Mouse (Mus musculus) forebrain, embryonic 10.5 days (tissue): ENCODE results near the gene Sobp. TPM values are rescaled to one million over a fixed set of nuclear protein-coding genes. Genes with fewer than 3 reads are reported as not detected.

ENCODE experiments used
- DNase-seq: peaks from one replicate; pipeline ENCODE4 v3.0.0-alpha.2; 2017; ENCODE audit warnings: low spot score; ENCODE audit errors: extremely low spot score
- H3K27ac ChIP-seq: fragments of 300-500 bp; sonication (generic); 2 replicates; pipeline ENCODE4 v1.5.1; 2016; ENCODE audit warnings: mild to moderate bottlenecking
- H3K27me3 ChIP-seq: fragments of 300-500 bp; sonication (generic); 2 replicates; pipeline ENCODE4 v1.6.1; 2016; ENCODE audit warnings: mild to moderate bottlenecking; ENCODE audit not compliant: poor library complexity, severe bottlenecking
- H3K36me3 ChIP-seq: fragments of 300-500 bp; sonication (generic); replicated peaks from 2 replicates; pipeline ENCODE4 v1.6.1; 2016; ENCODE audit warnings: mild to moderate bottlenecking, moderate library complexity
- H3K4me1 ChIP-seq: fragments of 300-500 bp; sonication (generic); 2 replicates; pipeline ENCODE4 v1.6.1; 2016
- H3K4me3 ChIP-seq: fragments of 300-500 bp; sonication (generic); 2 replicates; pipeline ENCODE4 v1.5.1; 2016; ENCODE audit warnings: mild to moderate bottlenecking, moderate library complexity
- H3K9me3 ChIP-seq: fragments of 300-500 bp; sonication (generic); 2 replicates; pipeline ENCODE4 v1.6.1; 2016; ENCODE audit warnings: mild to moderate bottlenecking, moderate library complexity
- WGBS: fragments of 180-500 bp; shearing (Covaris S2); methylation state at CpG from one replicate; pipeline ENCODE4 v1.1.7; 2016; 5-methylcytosine and 5-hydroxymethylcytosine counted together
- polyA plus RNA-seq: library from polyadenylated mRNA; unstranded; fragments of >200 nt; fragmentation: Nextera tagmentation; extraction: Ambion mirVana; gene quantifications from 2 replicates; pipeline ENCODE4 v1.2.1, GENCODE M21; 2016

Gene Sobp
- polyA plus RNA-seq, 1 experiment from 2014 or later: 1.8 TPM

- Histone ChIP-seq H3K27ac (peak overlapping the region; percentile 51; the same call in 1 of the 2 replicates), H3K4me1 (peaks cover 47% of the 10 kb centered on the region), H3K4me3 (peak overlapping the region; percentile 6; the same call in 1 of the 2 replicates), H3K9me3 (no peaks in the 10 kb centered on the region), H3K36me3 (no peaks in the 10 kb centered on the region), H3K27me3 (peaks cover 48% of the 10 kb centered on the region)
- DNase-seq: no peak
- WGBS: 27% methylated on average over 13 of the region's 13 CpGs
These were observed 180.0 kb downstream of the Sobp start for GRCm38 (mm10) chr10:42994331-42994782.

- DNase-seq: no peak
- Histone ChIP-seq H3K9me3 (no peaks in the 10 kb centered on the region), H3K27ac (no peak overlapping the region), H3K36me3 (no peaks in the 10 kb centered on the region), H3K27me3 (peaks cover 64% of the 10 kb centered on the region), H3K4me3 (no peak overlapping the region), H3K4me1 (peaks cover 61% of the 10 kb centered on the region)
- WGBS: 70% methylated on average over 9 of the region's 9 CpGs
These were observed 183.3 kb downstream of the Sobp start for GRCm38 (mm10) chr10:42991018-42991417.

GRCm38 (mm10) chr10:42989910-42990309 lies 184.4 kb downstream of the Sobp start:
- H3K4me1 ChIP-seq: peaks cover 52% of the 10 kb centered on the region
- peak; percentile 87 for DNase-seq
- no peaks in the 10 kb centered on the region for H3K9me3 ChIP-seq
- H3K4me3 ChIP-seq: no peak overlapping the region
- H3K27me3 ChIP-seq: peaks cover 61% of the 10 kb centered on the region
- H3K36me3 ChIP-seq: no peaks in the 10 kb centered on the region
- WGBS: 35% methylated on average over 6 of the region's 6 CpGs
- no peak overlapping the region for H3K27ac ChIP-seq

- Histone ChIP-seq H3K36me3 (no peaks in the 10 kb centered on the region), H3K9me3 (no peaks in the 10 kb centered on the region)
These were observed 185.7 kb downstream of the Sobp start for GRCm38 (mm10) chr10:42988627-42989026.

GRCm38 (mm10) chr10:42987594-42988052 lies 186.7 kb downstream of the Sobp start:
- Histone ChIP-seq H3K9me3 (no peaks in the 10 kb centered on the region), H3K27ac (no peak overlapping the region), H3K36me3 (no peaks in the 10 kb centered on the region), H3K4me3 (no peak overlapping the region), H3K27me3 (peaks cover 39% of the 10 kb centered on the region), H3K4me1 (peaks cover 43% of the 10 kb centered on the region)
- peak; percentile 55 for DNase-seq
- WGBS: 20% methylated on average over 6 of the region's 6 CpGs

More at GRCm38 (mm10) chr10:42988627-42989026, 185.7 kb downstream of the Sobp start:
- H3K4me3 ChIP-seq: no peak overlapping the region
- DNase-seq: no peak
- WGBS: 56% methylated on average over 15 of the region's 15 CpGs
- H3K27ac ChIP-seq: no peak overlapping the region
- H3K27me3 ChIP-seq: peaks cover 48% of the 10 kb centered on the region
- H3K4me1 ChIP-seq: peaks cover 44% of the 10 kb centered on the region

GRCm38 (mm10) chr10:42984886-42985285 lies 189.4 kb downstream of the Sobp start:
- H3K4me1 ChIP-seq: peaks cover 44% of the 10 kb centered on the region
- no peak for DNase-seq
- WGBS: 78% methylated on average over 4 of the region's 4 CpGs

GRCm38 (mm10) chr10:42980999-42981757 lies 193.2 kb downstream of the Sobp start:
- Histone ChIP-seq H3K4me1 (peaks cover 22% of the 10 kb centered on the region), H3K9me3 (no peaks in the 10 kb centered on the region), H3K27ac (no peak overlapping the region), H3K27me3 (peaks cover 24% of the 10 kb centered on the region), H3K4me3 (no peak overlapping the region), H3K36me3 (no peaks in the 10 kb centered on the region)
- 73% methylated on average over 7 of the region's 7 CpGs for WGBS
- DNase-seq: no peak

More at GRCm38 (mm10) chr10:42984886-42985285, 189.4 kb downstream of the Sobp start:
- H3K9me3 ChIP-seq: no peaks in the 10 kb centered on the region
- peaks cover 23% of the 10 kb centered on the region for H3K27me3 ChIP-seq
- no peak overlapping the region for H3K4me3 ChIP-seq
- H3K27ac ChIP-seq: no peak overlapping the region
- H3K36me3 ChIP-seq: no peaks in the 10 kb centered on the region

- no peak overlapping the region for H3K27ac ChIP-seq
- no peak for DNase-seq
- peaks cover 44% of the 10 kb centered on the region for H3K27me3 ChIP-seq
- H3K4me1 ChIP-seq: peaks cover 16% of the 10 kb centered on the region
- H3K4me3 ChIP-seq: no peak overlapping the region
- H3K36me3 ChIP-seq: no peaks in the 10 kb centered on the region
- no peaks in the 10 kb centered on the region for H3K9me3 ChIP-seq
- WGBS: 63% methylated on average over 3 of the region's 3 CpGs
These were observed 196.0 kb downstream of the Sobp start for GRCm38 (mm10) chr10:42978346-42978745.

GRCm38 (mm10) chr10:42976577-42976976 lies 197.8 kb downstream of the Sobp start:
- Histone ChIP-seq H3K4me1 (peaks cover 19% of the 10 kb centered on the region), H3K4me3 (no peak overlapping the region), H3K27me3 (peaks cover 56% of the 10 kb centered on the region), H3K9me3 (no peaks in the 10 kb centered on the region), H3K27ac (no peak overlapping the region), H3K36me3 (no peaks in the 10 kb centered on the region)
- WGBS: 90% methylated on average over 6 of the region's 6 CpGs
- DNase-seq: no peak

GRCm38 (mm10) chr10:42973537-42973936 lies 200.8 kb downstream of the Sobp start:
- DNase-seq: no peak
- no peaks in the 10 kb centered on the region for H3K36me3 ChIP-seq
- WGBS: 69% methylated on average over 4 of the region's 4 CpGs
- H3K9me3 ChIP-seq: no peaks in the 10 kb centered on the region
- H3K4me3 ChIP-seq: no peak overlapping the region
- no peak overlapping the region for H3K27ac ChIP-seq
- peaks cover 45% of the 10 kb centered on the region for H3K4me1 ChIP-seq
- peaks cover 70% of the 10 kb centered on the region for H3K27me3 ChIP-seq

GRCm38 (mm10) chr10:42972504-42973172 lies 201.7 kb downstream of the Sobp start:
- H3K4me1 ChIP-seq: peaks cover 46% of the 10 kb centered on the region

GRCm38 (mm10) chr10:42968332-42968731 lies 206.0 kb downstream of the Sobp start:
- Histone ChIP-seq H3K27me3 (peaks cover 42% of the 10 kb centered on the region), H3K36me3 (no peaks in the 10 kb centered on the region), H3K4me3 (no peak overlapping the region), H3K27ac (no peak overlapping the region; the same call in 1 of the 2 replicates), H3K4me1 (peaks cover 45% of the 10 kb centered on the region), H3K9me3 (peaks cover 5% of the 10 kb centered on the region; the same call in 1 of the 2 replicates)
- no peak for DNase-seq
- 11% methylated on average over 2 of the region's 2 CpGs for WGBS

More at GRCm38 (mm10) chr10:42972504-42973172, 201.7 kb downstream of the Sobp start:
- Histone ChIP-seq H3K9me3 (no peaks in the 10 kb centered on the region), H3K36me3 (no peaks in the 10 kb centered on the region), H3K4me3 (no peak overlapping the region), H3K27me3 (peaks cover 68% of the 10 kb centered on the region), H3K27ac (no peak overlapping the region)
- DNase-seq: peak; percentile 68
- 33% methylated on average over 18 of the region's 18 CpGs for WGBS

GRCm38 (mm10) chr10:42963061-42963460 lies 211.3 kb downstream of the Sobp start:
- 0 out of 2 replicates have a peak, but pooled peaks cover 11% of the 10 kb centered on the region for H3K27me3 ChIP-seq
- H3K4me3 ChIP-seq: no peak overlapping the region
- no peak overlapping the region for H3K27ac ChIP-seq
- DNase-seq: no peak
- 93% methylated on average over 2 of the region's 2 CpGs for WGBS
- no peaks in the 10 kb centered on the region for H3K36me3 ChIP-seq
- peaks cover 25% of the 10 kb centered on the region for H3K4me1 ChIP-seq
- H3K9me3 ChIP-seq: peaks cover 5% of the 10 kb centered on the region; the same call in 1 of the 2 replicates
